Mouse (Mus musculus): ENCODE results near the gene Yipf3. TPM values are rescaled to one million over a fixed set of nuclear protein-coding genes. Genes with fewer than 3 reads are reported as not detected.

Gene Yipf3
- polyA plus RNA-seq, 1 experiment, result 57.0 TPM

DNA sequence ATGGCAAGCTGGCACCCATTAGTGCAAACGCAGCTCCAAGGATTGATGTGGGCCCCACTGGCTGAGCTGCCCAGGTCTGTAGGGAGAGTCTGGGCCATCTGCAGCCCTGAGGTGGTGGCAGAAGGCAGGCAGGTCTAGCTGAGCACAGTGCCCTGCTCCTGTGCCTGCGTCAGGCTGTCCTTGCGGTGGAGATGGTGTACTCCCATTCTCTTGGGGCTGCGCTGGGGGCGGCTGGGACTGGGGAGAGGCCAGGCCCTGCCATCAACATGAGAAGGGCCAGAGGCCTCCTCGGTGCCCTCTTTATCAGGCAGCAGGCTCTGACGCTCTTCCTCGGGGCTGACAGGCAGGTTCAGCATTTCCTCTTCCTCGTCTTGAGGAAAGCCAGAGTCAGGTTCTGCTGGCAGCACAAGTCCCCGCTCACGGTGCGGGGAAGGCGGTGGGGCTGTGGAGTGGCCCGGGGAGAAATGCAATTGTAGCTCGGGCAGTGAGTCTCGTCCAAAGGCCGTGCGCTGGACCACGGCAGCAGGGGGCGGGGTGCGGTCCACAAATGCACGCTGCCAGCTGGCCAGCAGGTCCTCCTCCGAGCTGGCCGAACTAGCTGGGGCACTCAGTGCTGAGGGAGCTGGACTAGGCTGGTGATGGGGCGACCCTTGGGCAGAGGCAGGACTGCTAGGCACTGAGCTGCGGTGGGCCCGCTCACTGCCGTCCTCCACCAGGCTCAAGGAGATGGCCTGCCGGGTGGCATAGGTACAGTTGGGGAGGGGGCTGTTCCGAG is 10.6 kb downstream of the Yipf3 start:
- Histone ChIP-seq H3K9ac (ENCODE audit: low read depth, poor library complexity, severe bottlenecking) (no peak overlapping the region), H3K4me1 (ENCODE audit: control insufficient read depth, insufficient read depth, low read length) (no peaks in the 10 kb centered on the region), H3K36me3 (ENCODE audit: control insufficient read depth, insufficient read depth, low read length, poor library complexity, severe bottlenecking) (peaks cover 29% of the 10 kb centered on the region), H3K27me3 (ENCODE audit: control insufficient read depth, insufficient read depth, low read length, poor library complexity, severe bottlenecking) (no peaks in the 10 kb centered on the region), H3K9me3 (replicated peaks; ENCODE audit: control insufficient read depth, insufficient read depth, low read length, poor library complexity, severe bottlenecking) (no peaks in the 10 kb centered on the region), H3K4me3 (ENCODE audit: low read depth, low read length) (0 out of 2 replicates have a peak overlapping the region, but pooled peaks have one; percentile 23), H3K27ac (ENCODE audit: insufficient read depth, low read length) (no peak overlapping the region)
- no peak for TF ChIP-seq EP300 (IDR thresholded peaks at IDR 0.05; ENCODE audit: insufficient read depth, low read depth, low read length)
- TF ChIP-seq CTCF (IDR thresholded peaks at IDR 0.05; ENCODE audit: low read depth, low read length), result no peak
- no peak for TF ChIP-seq POLR2A (IDR thresholded peaks at IDR 0.05; ENCODE audit: insufficient read depth, low read length)

DNA sequence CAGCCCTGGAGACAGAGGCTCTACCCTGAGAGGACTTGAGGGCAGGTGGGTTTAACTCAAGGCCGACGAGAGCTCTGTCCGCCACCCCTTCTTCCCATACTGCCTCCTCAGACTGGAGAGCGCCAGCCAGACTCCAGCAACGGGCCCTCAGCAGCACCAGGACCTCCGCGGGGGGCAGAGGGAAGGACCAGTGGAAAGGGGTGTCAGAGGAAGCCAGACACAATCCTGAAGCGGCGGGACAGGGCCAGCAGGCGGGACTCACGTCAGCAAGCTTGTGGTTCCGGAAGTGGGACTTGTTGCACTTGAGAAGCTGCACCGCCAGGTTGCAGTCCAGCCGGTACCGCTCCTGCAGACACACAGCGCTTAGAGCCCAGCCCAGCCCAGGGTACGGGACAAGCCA is 11.8 kb downstream of the Yipf3 start:
- Histone ChIP-seq H3K9me3 (replicated peaks; ENCODE audit: control insufficient read depth, insufficient read depth, low read length, poor library complexity, severe bottlenecking) (no peaks in the 10 kb centered on the region), H3K9ac (ENCODE audit: low read depth, poor library complexity, severe bottlenecking) (no peak overlapping the region), H3K4me1 (ENCODE audit: control insufficient read depth, insufficient read depth, low read length) (no peaks in the 10 kb centered on the region), H3K36me3 (ENCODE audit: control insufficient read depth, insufficient read depth, low read length, poor library complexity, severe bottlenecking) (peaks cover 40% of the 10 kb centered on the region), H3K27me3 (ENCODE audit: control insufficient read depth, insufficient read depth, low read length, poor library complexity, severe bottlenecking) (no peaks in the 10 kb centered on the region), H3K27ac (ENCODE audit: insufficient read depth, low read length) (no peak overlapping the region), H3K4me3 (ENCODE audit: low read depth, low read length) (no peak overlapping the region)
- no peak for TF ChIP-seq POLR2A (IDR thresholded peaks at IDR 0.05; ENCODE audit: insufficient read depth, low read length)
- no peak for TF ChIP-seq EP300 (IDR thresholded peaks at IDR 0.05; ENCODE audit: insufficient read depth, low read depth, low read length)
- no peak for TF ChIP-seq CTCF (IDR thresholded peaks at IDR 0.05; ENCODE audit: low read depth, low read length)

GRCm38 (mm10) chr17:46262201-46262694 is 14.4 kb downstream of the Yipf3 start:
- Histone ChIP-seq H3K4me1 (ENCODE audit: control insufficient read depth, insufficient read depth, low read length) (peaks cover 6% of the 10 kb centered on the region), H3K9me3 (replicated peaks; ENCODE audit: control insufficient read depth, insufficient read depth, low read length, poor library complexity, severe bottlenecking) (no peaks in the 10 kb centered on the region), H3K27ac (ENCODE audit: insufficient read depth, low read length) (no peak overlapping the region), H3K27me3 (ENCODE audit: control insufficient read depth, insufficient read depth, low read length, poor library complexity, severe bottlenecking) (no peaks in the 10 kb centered on the region), H3K9ac (ENCODE audit: low read depth, poor library complexity, severe bottlenecking) (no peak overlapping the region), H3K36me3 (ENCODE audit: control insufficient read depth, insufficient read depth, low read length, poor library complexity, severe bottlenecking) (peaks cover 45% of the 10 kb centered on the region), H3K4me3 (ENCODE audit: low read depth, low read length) (no peak overlapping the region)
- no peak for TF ChIP-seq EP300 (IDR thresholded peaks at IDR 0.05; ENCODE audit: insufficient read depth, low read depth, low read length)
- TF ChIP-seq POLR2A (IDR thresholded peaks at IDR 0.05; ENCODE audit: insufficient read depth, low read length), result no peak
- no peak for TF ChIP-seq CTCF (IDR thresholded peaks at IDR 0.05; ENCODE audit: low read depth, low read length)

- H3K27me3 ChIP-seq (ENCODE audit: control insufficient read depth, insufficient read depth, low read length, poor library complexity, severe bottlenecking), result no peaks in the 10 kb centered on the region
- H3K9me3 ChIP-seq (replicated peaks; ENCODE audit: control insufficient read depth, insufficient read depth, low read length, poor library complexity, severe bottlenecking), result no peaks in the 10 kb centered on the region
- no peak overlapping the region for H3K4me3 ChIP-seq (ENCODE audit: low read depth, low read length)
- no peak overlapping the region for H3K9ac ChIP-seq (ENCODE audit: low read depth, poor library complexity, severe bottlenecking)
- no peak for TF ChIP-seq CTCF (IDR thresholded peaks at IDR 0.05; ENCODE audit: low read depth, low read length)
- TF ChIP-seq EP300 (IDR thresholded peaks at IDR 0.05; ENCODE audit: insufficient read depth, low read depth, low read length), result no peak
- peaks cover 36% of the 10 kb centered on the region for H3K36me3 ChIP-seq (ENCODE audit: control insufficient read depth, insufficient read depth, low read length, poor library complexity, severe bottlenecking)
- H3K27ac ChIP-seq (ENCODE audit: insufficient read depth, low read length), result peak overlapping the region; percentile 18; the same call in 1 of the 2 replicates
- H3K4me1 ChIP-seq (ENCODE audit: control insufficient read depth, insufficient read depth, low read length), result peaks cover 9% of the 10 kb centered on the region
Observed at GRCm38 (mm10) chr17:46265502-46265901, 17.6 kb downstream of the Yipf3 start.

- Histone ChIP-seq H3K9ac (ENCODE audit: low read depth, poor library complexity, severe bottlenecking) (no peak overlapping the region), H3K27ac (ENCODE audit: insufficient read depth, low read length) (peak overlapping the region; percentile 76), H3K9me3 (replicated peaks; ENCODE audit: control insufficient read depth, insufficient read depth, low read length, poor library complexity, severe bottlenecking) (no peaks in the 10 kb centered on the region), H3K4me3 (ENCODE audit: low read depth, low read length) (no peak overlapping the region), H3K27me3 (ENCODE audit: control insufficient read depth, insufficient read depth, low read length, poor library complexity, severe bottlenecking) (no peaks in the 10 kb centered on the region), H3K4me1 (ENCODE audit: control insufficient read depth, insufficient read depth, low read length) (peaks cover 9% of the 10 kb centered on the region), H3K36me3 (ENCODE audit: control insufficient read depth, insufficient read depth, low read length, poor library complexity, severe bottlenecking) (peaks cover 37% of the 10 kb centered on the region)
- no peak for TF ChIP-seq POLR2A (IDR thresholded peaks at IDR 0.05; ENCODE audit: insufficient read depth, low read length)
- TF ChIP-seq CTCF (IDR thresholded peaks at IDR 0.05; ENCODE audit: low read depth, low read length), result peak; percentile 79
- peak; percentile 88 for TF ChIP-seq EP300 (IDR thresholded peaks at IDR 0.05; ENCODE audit: insufficient read depth, low read depth, low read length)
Observed at GRCm38 (mm10) chr17:46265918-46266618, 18.2 kb downstream of the Yipf3 start.

DNA sequence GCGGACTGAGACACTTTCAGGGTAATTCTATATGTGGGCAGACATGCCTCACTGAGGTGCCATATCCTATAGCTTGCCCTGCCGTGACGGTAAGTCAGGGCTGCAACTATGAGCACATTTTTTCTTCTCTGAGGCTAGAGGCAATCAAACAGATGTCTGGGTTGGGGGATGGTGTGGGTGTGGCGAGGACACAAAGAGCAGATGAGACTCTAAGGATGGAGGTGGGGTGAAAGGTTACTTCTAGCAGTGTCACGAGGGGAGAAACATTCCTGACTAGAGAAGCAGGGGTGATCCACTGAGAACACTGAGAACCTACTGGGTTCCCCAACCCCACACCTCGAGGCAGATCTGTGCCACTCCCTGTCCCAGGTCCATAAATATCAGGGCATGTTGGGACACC is 19.1 kb downstream of the Yipf3 start:
- TF ChIP-seq POLR2A (IDR thresholded peaks at IDR 0.05; ENCODE audit: insufficient read depth, low read length) (no peak), EP300 (IDR thresholded peaks at IDR 0.05; ENCODE audit: insufficient read depth, low read depth, low read length) (0 out of 2 replicates have a peak, but pooled peaks have one; percentile 42), CTCF (IDR thresholded peaks at IDR 0.05; ENCODE audit: low read depth, low read length) (no peak)
- peaks cover 41% of the 10 kb centered on the region for H3K36me3 ChIP-seq (ENCODE audit: control insufficient read depth, insufficient read depth, low read length, poor library complexity, severe bottlenecking)
- H3K27me3 ChIP-seq (ENCODE audit: control insufficient read depth, insufficient read depth, low read length, poor library complexity, severe bottlenecking), result no peaks in the 10 kb centered on the region
- H3K27ac ChIP-seq (ENCODE audit: insufficient read depth, low read length), result peak overlapping the region; percentile 76
- no peak overlapping the region for H3K4me3 ChIP-seq (ENCODE audit: low read depth, low read length)
- peaks cover 9% of the 10 kb centered on the region for H3K4me1 ChIP-seq (ENCODE audit: control insufficient read depth, insufficient read depth, low read length)
- H3K9me3 ChIP-seq (replicated peaks; ENCODE audit: control insufficient read depth, insufficient read depth, low read length, poor library complexity, severe bottlenecking), result no peaks in the 10 kb centered on the region
- H3K9ac ChIP-seq (ENCODE audit: low read depth, poor library complexity, severe bottlenecking), result no peak overlapping the region
